Mouse (Mus musculus): Measurements from ENCODE around the gene Spef2. TPM values are rescaled to one million over a fixed set of nuclear protein-coding genes. Genes with fewer than 3 reads are reported as not detected.

Spef2 gene
- polyA plus RNA-seq, 1 experiment from 2014 or later = 1.8 TPM

DNA sequence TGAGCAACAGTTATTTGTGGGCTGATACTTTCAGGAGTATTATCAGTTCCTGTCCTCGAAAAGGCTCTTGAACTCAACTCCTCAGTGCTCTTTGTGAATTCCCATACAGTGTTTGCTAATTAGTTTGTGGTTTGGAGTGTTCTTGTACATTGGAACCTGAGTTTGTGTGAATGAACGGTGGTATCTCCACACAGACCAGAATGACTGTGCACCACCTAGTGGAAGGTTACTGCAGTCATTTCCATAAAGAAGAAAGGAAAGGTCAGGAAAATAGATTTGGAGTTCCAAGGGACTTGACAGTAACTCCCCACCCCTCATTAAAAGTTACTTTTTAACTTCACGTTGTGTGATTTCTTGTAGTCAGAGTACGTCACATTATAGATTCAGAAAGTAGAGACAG lies 140.5 kb downstream of the Spef2 start:
- H3K36me3 ChIP-seq (ENCODE audit: control insufficient read depth, insufficient read depth, low read length) = no peaks in the 10 kb centered on the region
- no peak overlapping the region for H3K9ac ChIP-seq (ENCODE audit: low read length)
- no peaks in the 10 kb centered on the region for H3K27me3 ChIP-seq (replicated peaks; ENCODE audit: control insufficient read depth, insufficient read depth, low read length)
- H3K27ac ChIP-seq (ENCODE audit: low read depth, low read length) = no peak overlapping the region
- no peaks in the 10 kb centered on the region for H3K4me1 ChIP-seq (ENCODE audit: control insufficient read depth, insufficient read depth, low read length)
- no peak overlapping the region for H3K4me3 ChIP-seq (ENCODE audit: low read depth, low read length)
- H3K9me3 ChIP-seq (replicated peaks; ENCODE audit: control insufficient read depth, low read length) = no peaks in the 10 kb centered on the region
- no peak overlapping the region for H3K4me2 ChIP-seq (ENCODE audit: low read length)
- no peak for ATAC-seq
- 81% methylated on average over 4 of the region's 4 CpGs for WGBS
- DNase-seq (ENCODE audit: low spot score) = peak; percentile 1

- no peak for DNase-seq (ENCODE audit: low spot score)
- H3K36me3 ChIP-seq (ENCODE audit: control insufficient read depth, insufficient read depth, low read length) = no peaks in the 10 kb centered on the region
- H3K9me3 ChIP-seq (replicated peaks; ENCODE audit: control insufficient read depth, low read length) = no peaks in the 10 kb centered on the region
- ATAC-seq = no peak
- no peak overlapping the region for H3K4me2 ChIP-seq (ENCODE audit: low read length)
- H3K27ac ChIP-seq (ENCODE audit: low read depth, low read length) = no peak overlapping the region
- no peaks in the 10 kb centered on the region for H3K4me1 ChIP-seq (ENCODE audit: control insufficient read depth, insufficient read depth, low read length)
- WGBS = 94% methylated on average over 6 of the region's 6 CpGs
- H3K27me3 ChIP-seq (replicated peaks; ENCODE audit: control insufficient read depth, insufficient read depth, low read length) = no peaks in the 10 kb centered on the region
- no peak overlapping the region for H3K9ac ChIP-seq (ENCODE audit: low read length)
- no peak overlapping the region for H3K4me3 ChIP-seq (ENCODE audit: low read depth, low read length)
These were observed 148.6 kb downstream of the Spef2 start for GRCm38 (mm10) chr15:9600088-9600455.

GRCm38 (mm10) chr15:9599382-9600087 lies 149.1 kb downstream of the Spef2 start:
- no peak for DNase-seq (ENCODE audit: low spot score)
- no peak for ATAC-seq
- Histone ChIP-seq H3K27ac (ENCODE audit: low read depth, low read length) (no peak overlapping the region), H3K9ac (ENCODE audit: low read length) (no peak overlapping the region), H3K9me3 (replicated peaks; ENCODE audit: control insufficient read depth, low read length) (no peaks in the 10 kb centered on the region), H3K27me3 (replicated peaks; ENCODE audit: control insufficient read depth, insufficient read depth, low read length) (no peaks in the 10 kb centered on the region), H3K36me3 (ENCODE audit: control insufficient read depth, insufficient read depth, low read length) (no peaks in the 10 kb centered on the region), H3K4me3 (ENCODE audit: low read depth, low read length) (no peak overlapping the region), H3K4me1 (ENCODE audit: control insufficient read depth, insufficient read depth, low read length) (no peaks in the 10 kb centered on the region), H3K4me2 (ENCODE audit: low read length) (no peak overlapping the region)
- WGBS = 92% methylated on average over 12 of the region's 12 CpGs

DNA sequence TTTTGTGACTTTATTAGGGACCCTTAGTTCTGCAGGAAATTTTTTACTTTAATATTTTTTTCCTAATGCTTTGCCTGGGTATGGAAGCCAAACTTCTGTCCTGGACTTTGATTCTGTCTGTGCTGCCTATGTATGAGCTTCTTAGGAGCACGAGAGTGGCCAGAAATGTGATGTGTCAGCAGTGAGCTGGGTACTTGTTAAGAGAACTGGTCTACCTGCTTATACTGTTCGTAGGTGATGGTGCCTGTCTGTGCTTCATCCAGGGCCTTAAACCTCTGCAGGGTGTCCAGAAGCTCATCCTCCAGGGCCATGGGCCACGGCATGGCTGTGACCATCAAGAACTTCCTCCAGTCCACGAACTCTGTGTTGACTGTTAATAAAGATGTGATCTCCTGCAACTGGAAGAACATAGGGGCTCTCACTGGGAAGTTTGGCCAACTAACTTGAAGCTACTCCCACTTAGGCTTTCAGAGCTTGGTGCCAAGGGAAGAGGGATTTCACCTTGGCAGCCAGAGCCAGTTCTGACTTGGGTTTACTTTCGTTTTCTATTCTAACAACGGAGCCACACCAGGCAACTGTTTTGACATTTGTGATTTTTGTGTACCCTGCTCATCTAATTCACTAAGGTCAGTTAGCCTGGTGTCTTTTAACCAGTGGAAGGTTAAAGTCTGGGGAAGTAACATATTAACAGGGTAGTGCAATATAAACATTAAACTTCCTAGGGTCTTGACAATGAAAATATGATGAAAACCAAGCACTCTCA lies 152.2 kb downstream of the Spef2 start:
- no peak overlapping the region for H3K9ac ChIP-seq (ENCODE audit: low read length)

DNA sequence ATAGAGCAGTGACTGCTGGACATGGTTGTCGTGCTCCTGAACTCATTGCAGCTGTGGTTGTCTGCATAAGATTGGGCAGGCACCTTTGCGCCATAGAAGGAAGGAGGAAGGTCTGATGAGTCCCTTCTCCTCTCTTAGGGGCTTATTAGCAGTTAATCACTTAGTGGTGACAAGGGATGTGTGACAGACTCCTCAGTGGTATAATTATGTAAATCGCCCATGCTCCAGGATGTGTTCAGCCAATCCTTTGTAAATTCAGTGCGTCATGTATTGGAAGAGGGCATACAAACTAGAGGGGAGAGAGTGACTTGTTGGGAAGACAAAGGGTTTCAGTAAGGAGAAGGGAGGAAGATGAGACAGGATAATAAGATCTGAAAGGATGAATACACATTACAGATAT lies 158.7 kb downstream of the Spef2 start:
- Histone ChIP-seq H3K9ac (ENCODE audit: low read length) (no peak overlapping the region), H3K4me2 (ENCODE audit: low read length) (no peak overlapping the region), H3K36me3 (ENCODE audit: control insufficient read depth, insufficient read depth, low read length) (no peaks in the 10 kb centered on the region), H3K4me3 (ENCODE audit: low read depth, low read length) (no peak overlapping the region), H3K4me1 (ENCODE audit: control insufficient read depth, insufficient read depth, low read length) (no peaks in the 10 kb centered on the region), H3K27ac (ENCODE audit: low read depth, low read length) (no peak overlapping the region), H3K9me3 (replicated peaks; ENCODE audit: control insufficient read depth, low read length) (no peaks in the 10 kb centered on the region), H3K27me3 (replicated peaks; ENCODE audit: control insufficient read depth, insufficient read depth, low read length) (no peaks in the 10 kb centered on the region)
- 78% methylated on average over 4 of the region's 4 CpGs for WGBS
- peak; percentile 57; the same call in 1 of the 2 replicates for ATAC-seq
- no peak for DNase-seq (ENCODE audit: low spot score)

More for the DNA sequence above, 152.2 kb downstream of the Spef2 start:
- H3K4me3 ChIP-seq (ENCODE audit: low read depth, low read length) = no peak overlapping the region
- H3K36me3 ChIP-seq (ENCODE audit: control insufficient read depth, insufficient read depth, low read length) = no peaks in the 10 kb centered on the region
- no peaks in the 10 kb centered on the region for H3K27me3 ChIP-seq (replicated peaks; ENCODE audit: control insufficient read depth, insufficient read depth, low read length)
- H3K27ac ChIP-seq (ENCODE audit: low read depth, low read length) = no peak overlapping the region
- H3K4me2 ChIP-seq (ENCODE audit: low read length) = no peak overlapping the region
- H3K4me1 ChIP-seq (ENCODE audit: control insufficient read depth, insufficient read depth, low read length) = no peaks in the 10 kb centered on the region
- 88% methylated on average over 6 of the region's 6 CpGs for WGBS
- no peaks in the 10 kb centered on the region for H3K9me3 ChIP-seq (replicated peaks; ENCODE audit: control insufficient read depth, low read length)
- DNase-seq (ENCODE audit: low spot score) (no peak), ATAC-seq (no peak)

DNA sequence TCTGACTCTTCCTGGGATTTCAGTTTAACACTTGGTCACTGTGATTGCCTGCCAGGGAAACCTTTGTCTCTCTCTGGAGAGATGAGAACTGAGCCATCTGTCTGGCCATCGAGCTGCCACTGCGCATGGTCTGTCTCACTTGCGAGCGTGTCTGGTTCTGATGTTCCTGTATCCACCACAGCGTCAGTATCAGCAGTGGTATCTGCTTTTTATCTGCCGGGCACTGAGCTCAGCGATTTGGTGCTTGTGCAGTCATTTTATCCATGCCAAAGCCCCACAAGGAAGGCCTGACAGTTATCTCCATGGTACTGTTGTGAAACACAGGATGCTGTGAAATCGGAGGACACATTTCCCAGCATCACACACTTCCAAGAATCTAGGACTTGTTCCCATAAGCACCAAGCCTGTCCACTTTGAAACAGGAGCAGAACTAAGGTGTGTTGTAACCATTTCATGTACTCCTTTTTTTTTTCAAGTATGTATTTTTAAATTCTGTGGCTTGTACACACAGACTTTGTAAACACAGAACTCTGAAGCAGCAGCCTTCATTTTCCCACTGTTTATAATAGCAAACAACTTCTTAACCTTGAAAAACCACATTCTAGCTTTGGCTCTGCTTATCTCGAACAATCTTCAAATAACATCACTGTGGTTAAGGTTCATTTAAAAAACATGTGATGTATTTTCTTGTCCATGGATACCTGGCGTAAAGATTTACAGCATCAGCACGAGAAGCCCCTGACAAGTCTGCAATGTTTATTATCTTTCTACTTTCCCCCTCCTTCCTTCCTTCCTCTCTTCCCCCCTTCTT lies 168.0 kb downstream of the Spef2 start:
- Histone ChIP-seq H3K4me1 (ENCODE audit: control insufficient read depth, insufficient read depth, low read length) (no peaks in the 10 kb centered on the region), H3K4me3 (ENCODE audit: low read depth, low read length) (no peak overlapping the region), H3K9ac (ENCODE audit: low read length) (no peak overlapping the region), H3K9me3 (replicated peaks; ENCODE audit: control insufficient read depth, low read length) (no peaks in the 10 kb centered on the region), H3K27ac (ENCODE audit: low read depth, low read length) (no peak overlapping the region), H3K36me3 (ENCODE audit: control insufficient read depth, insufficient read depth, low read length) (no peaks in the 10 kb centered on the region), H3K4me2 (ENCODE audit: low read length) (no peak overlapping the region), H3K27me3 (replicated peaks; ENCODE audit: control insufficient read depth, insufficient read depth, low read length) (no peaks in the 10 kb centered on the region)
- no peak for ATAC-seq
- 92% methylated on average over 11 of the region's 11 CpGs for WGBS
- DNase-seq (ENCODE audit: low spot score) = no peak

DNA sequence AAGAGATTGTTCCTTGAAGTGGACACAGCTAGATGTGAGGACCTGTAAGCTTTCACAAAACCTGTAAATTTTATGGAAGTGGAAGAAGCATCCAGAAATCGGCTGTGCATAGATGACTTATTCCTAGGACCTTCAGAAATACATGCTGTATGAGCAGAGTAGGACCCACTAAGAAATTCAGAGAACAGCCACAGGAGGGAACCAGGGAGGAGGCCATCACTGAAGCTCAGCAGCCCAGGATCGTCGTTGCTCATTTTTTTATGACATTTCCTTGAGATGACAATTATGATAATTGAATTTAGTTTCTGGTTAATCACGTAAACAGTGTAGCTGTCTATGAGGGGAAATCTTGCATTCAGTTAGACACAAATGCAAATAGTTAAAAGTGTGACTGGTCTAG lies 171.4 kb downstream of the Spef2 start:
- no peak overlapping the region for H3K4me3 ChIP-seq (ENCODE audit: low read depth, low read length)
- no peak for DNase-seq (ENCODE audit: low spot score)
- no peaks in the 10 kb centered on the region for H3K9me3 ChIP-seq (replicated peaks; ENCODE audit: control insufficient read depth, low read length)
- no peak overlapping the region for H3K4me2 ChIP-seq (ENCODE audit: low read length)
- no peaks in the 10 kb centered on the region for H3K27me3 ChIP-seq (replicated peaks; ENCODE audit: control insufficient read depth, insufficient read depth, low read length)
- WGBS = 91% methylated on average over 4 of the region's 4 CpGs
- H3K9ac ChIP-seq (ENCODE audit: low read length) = no peak overlapping the region
- H3K27ac ChIP-seq (ENCODE audit: low read depth, low read length) = no peak overlapping the region
- no peaks in the 10 kb centered on the region for H3K36me3 ChIP-seq (ENCODE audit: control insufficient read depth, insufficient read depth, low read length)
- no peak for ATAC-seq
- H3K4me1 ChIP-seq (ENCODE audit: control insufficient read depth, insufficient read depth, low read length) = no peaks in the 10 kb centered on the region

- WGBS = 93% methylated on average over 5 of the region's 5 CpGs
These were observed 173.9 kb downstream of the Spef2 start for GRCm38 (mm10) chr15:9574796-9575195.

More at GRCm38 (mm10) chr15:9574796-9575195, 173.9 kb downstream of the Spef2 start:
- Histone ChIP-seq H3K27me3 (replicated peaks; ENCODE audit: control insufficient read depth, insufficient read depth, low read length) (no peaks in the 10 kb centered on the region), H3K27ac (ENCODE audit: low read depth, low read length) (no peak overlapping the region), H3K4me3 (ENCODE audit: low read depth, low read length) (no peak overlapping the region), H3K9me3 (replicated peaks; ENCODE audit: control insufficient read depth, low read length) (no peaks in the 10 kb centered on the region), H3K4me2 (ENCODE audit: low read length) (no peak overlapping the region), H3K4me1 (ENCODE audit: control insufficient read depth, insufficient read depth, low read length) (no peaks in the 10 kb centered on the region), H3K36me3 (ENCODE audit: control insufficient read depth, insufficient read depth, low read length) (no peaks in the 10 kb centered on the region), H3K9ac (ENCODE audit: low read length) (no peak overlapping the region)
- ATAC-seq = no peak
- no peak for DNase-seq (ENCODE audit: low spot score)
